Mouse (Mus musculus) adipocyte (in vitro differentiated cells): ENCODE measurements around the gene Gm21883.
"Not testable (repeated sequence)": the region's sequence is repeated elsewhere in the genome, so short reads cannot be mapped to it uniquely, and the experiment has no call there.

Source experiments
- DNase-seq: peaks from one replicate; pipeline ENCODE4 v3.0.0-alpha.2; 2016; ENCODE audit warnings: low spot score

Gene Gm21883

DNA sequence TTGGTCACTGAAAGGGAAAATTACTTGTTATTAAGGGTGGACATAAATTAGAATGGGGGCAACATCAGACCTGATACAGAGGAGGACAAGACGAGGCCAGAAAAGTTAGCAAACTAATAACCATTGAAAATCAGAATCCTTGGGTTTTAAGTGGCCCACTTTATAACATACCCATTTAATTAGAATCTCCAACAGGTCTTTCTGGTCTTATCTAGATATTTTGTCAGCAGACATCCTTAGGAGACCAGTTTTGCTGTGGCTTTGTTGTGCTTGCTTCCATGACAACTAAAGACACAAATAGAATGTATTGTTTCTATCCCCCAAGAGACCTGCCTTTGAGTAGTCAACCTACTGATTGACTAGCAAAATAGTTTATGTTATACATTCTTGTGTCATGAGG is at the start of gene Gm21883:
Gene Gm21883, minus strand, starts transcription at position 101 of the 400 bp plus-strand sequence.
- not testable (repeated sequence) for DNase-seq

DNA sequence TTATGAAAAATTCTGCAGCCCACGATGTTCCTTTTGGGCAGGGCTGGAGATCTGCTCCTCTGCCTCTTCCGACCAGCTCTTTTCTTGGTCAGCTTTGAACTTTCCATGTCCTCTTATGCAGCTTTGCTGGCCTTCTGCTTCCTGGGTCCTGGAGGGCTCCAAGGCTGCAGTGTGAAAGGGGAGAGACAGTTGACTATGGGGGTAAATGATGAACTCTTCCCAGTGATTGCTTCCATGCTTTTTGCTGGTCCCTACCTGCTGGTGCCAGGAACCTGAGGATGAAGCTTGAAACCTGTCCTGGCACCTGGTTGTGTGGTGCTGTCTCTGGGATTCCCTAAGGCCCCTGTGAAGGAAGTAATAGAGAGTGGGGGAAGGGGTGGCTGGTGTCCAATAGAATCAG is 44.7 kb upstream of the Gm21883 start, which contains the start of gene Spin2e:
Gene Spin2e, minus strand, starts transcription at position 101 of the 400 bp plus-strand sequence.
- not testable (repeated sequence) for DNase-seq
